Mouse (Mus musculus) neutrophil, adult 59 days (primary cell): ENCODE data around the gene Olfml2a. TPM values are rescaled to one million over a fixed set of nuclear protein-coding genes. Genes with fewer than 3 reads are reported as not detected.

ENCODE experiments used
- total RNA-seq, 2 experiments: library from RNA; stranded (reverse); gene quantifications; 1 replicate in 1 of 2; 2 replicates in 1 of 2; pipeline ENCODE4 v1.2.4; 2023

Olfml2a gene
- total RNA-seq, result under 1 TPM in 1 of 2 experiments, not detected in 1; 0.09 TPM

GRCm38 (mm10) chr2:38931851-38932667, at the start of gene Olfml2a:
Gene Olfml2a (plus strand): TSS chr2:38931978.

GRCm38 (mm10) chr2:38927115-38927979, 4.4 kb upstream of the Olfml2a start, which contains the start of gene Nr6a1:
Gene Nr6a1 (minus strand): TSS chr2:38927688.

GRCm38 (mm10) chr2:38997386-38998374, 65.9 kb downstream of the Olfml2a start, which contains the start of gene Wdr38:
Gene Wdr38 (plus strand): TSS chr2:38997476.

GRCm38 (mm10) chr2:39004880-39005435, 73.2 kb downstream of the Olfml2a start, which contains the start of gene Arpc5l:
Gene Arpc5l (plus strand): TSS chr2:39005348.

GRCm38 (mm10) chr2:39005574-39006079, 73.8 kb downstream of the Olfml2a start, which contains the start of gene Rpl35:
Gene Rpl35 (minus strand): TSS chr2:39005624.

Other genes starting within 250 kb of the Olfml2a start
- gene Nr5a1, start 217.4 kb upstream of the Olfml2a start, total RNA-seq, result not detected
- 1 to 10 TPM in 1 of 2 experiments, under 1 TPM in 1; 0.75 to 1.3 TPM for gene Nr6a1, start 4.3 kb upstream of the Olfml2a start, total RNA-seq
- gene Wdr38, start 65.5 kb downstream of the Olfml2a start, total RNA-seq, result under 1 TPM; 0.18 to 0.24 TPM
- gene Arpc5l, start 73.4 kb downstream of the Olfml2a start, total RNA-seq, result 10 to 100 TPM; 28.4 to 33.9 TPM
- gene Rpl35, start 73.6 kb downstream of the Olfml2a start, total RNA-seq, result 100 to 1,000 TPM; 260 to 308 TPM
- 10 to 100 TPM; 13.2 to 13.8 TPM for gene Golga1, start 133.6 kb downstream of the Olfml2a start, total RNA-seq